Mouse (Mus musculus) midbrain, postnatal 0 days (tissue): ENCODE results near the gene Snai3. TPM values are rescaled to one million over a fixed set of nuclear protein-coding genes. Genes with fewer than 3 reads are reported as not detected.

Experiments
- ATAC-seq: fragments of 200-750 bp; cut with Nextera tagmentation; 2 replicates; pipeline ENCODE4 v1.8.0; 2017; ENCODE audit warnings: moderate number of reproducible peaks, mild to moderate bottlenecking, moderate TSS enrichment, moderate library complexity; ENCODE audit not compliant: low FRiP score
- DNase-seq: peaks from one replicate; pipeline ENCODE4 v3.0.0-alpha.2; 2015; ENCODE audit warnings: low spot score
- H3K27ac ChIP-seq: fragments of 300-500 bp; sonication (generic); 2 replicates; pipeline ENCODE4 v1.5.1; 2014; ENCODE audit warnings: low read depth, mild to moderate bottlenecking, low read length, mixed read lengths
- H3K27me3 ChIP-seq: fragments of 300-500 bp; sonication (generic); 2 replicates; pipeline ENCODE4 v1.6.1; 2014; ENCODE audit warnings: low read length, control low read depth, mixed read lengths; ENCODE audit not compliant: insufficient read depth
- H3K36me3 ChIP-seq: fragments of 300-500 bp; sonication (generic); 2 replicates; pipeline ENCODE4 v1.6.1; 2014; ENCODE audit warnings: low read length, control low read depth, mixed read lengths; ENCODE audit not compliant: insufficient read depth
- H3K4me1 ChIP-seq: fragments of 300-500 bp; sonication (generic); 2 replicates; pipeline ENCODE4 v1.6.1; 2014; ENCODE audit warnings: mild to moderate bottlenecking, control low read depth, antibody characterized with exemption, low read length, mixed read lengths; ENCODE audit not compliant: insufficient read depth
- H3K4me2 ChIP-seq: fragments of 300-500 bp; sonication (generic); 2 replicates; pipeline ENCODE4 v1.6.1; 2014; ENCODE audit warnings: low read depth, mild to moderate bottlenecking, low read length, mixed read lengths; ENCODE audit not compliant: poor library complexity, severe bottlenecking
- H3K4me3 ChIP-seq: fragments of 300-500 bp; sonication (generic); 2 replicates; pipeline ENCODE4 v1.5.1; 2014; ENCODE audit warnings: low read depth, mild to moderate bottlenecking, low read length, moderate library complexity
- H3K9ac ChIP-seq: fragments of 300-500 bp; sonication (generic); replicated peaks from 2 replicates; pipeline ENCODE4 v1.6.1; 2014; ENCODE audit warnings: mild to moderate bottlenecking, low read length, moderate library complexity, mixed read lengths; ENCODE audit not compliant: poor library complexity, severe bottlenecking
- H3K9me3 ChIP-seq: fragments of 300-500 bp; sonication (generic); 2 replicates; pipeline ENCODE4 v1.6.1; 2016; ENCODE audit warnings: low read length, control low read depth
- CTCF ChIP-seq: IDR thresholded peaks from 2 replicates; pipeline ENCODE4 v1.5.1; 2016; ENCODE audit warnings: antibody characterized with exemption, mild to moderate bottlenecking
- WGBS: fragments of 180-500 bp; shearing (Covaris S2); extraction: QIAGEN DNeasy Blood & Tissue Kit; methylation state at CpG from one replicate; pipeline ENCODE4 v1.1.7; 2014; 5-methylcytosine and 5-hydroxymethylcytosine counted together
- polyA plus RNA-seq: library from polyadenylated mRNA; unstranded; fragments of >200 nt; fragmentation: Nextera tagmentation; extraction: Ambion mirVana; gene quantifications from 2 replicates; pipeline ENCODE4 v1.2.1, GENCODE M21; 2015
- total RNA-seq: library from RNA; depleted of rRNA; stranded (reverse); fragments of >200 nt; gene quantifications from 2 replicates; pipeline ENCODE4 v1.2.3, GENCODE M21; 2014

Gene Snai3
- total and polyA plus RNA-seq, 2 experiments from 2014 or later = not detected

DNA sequence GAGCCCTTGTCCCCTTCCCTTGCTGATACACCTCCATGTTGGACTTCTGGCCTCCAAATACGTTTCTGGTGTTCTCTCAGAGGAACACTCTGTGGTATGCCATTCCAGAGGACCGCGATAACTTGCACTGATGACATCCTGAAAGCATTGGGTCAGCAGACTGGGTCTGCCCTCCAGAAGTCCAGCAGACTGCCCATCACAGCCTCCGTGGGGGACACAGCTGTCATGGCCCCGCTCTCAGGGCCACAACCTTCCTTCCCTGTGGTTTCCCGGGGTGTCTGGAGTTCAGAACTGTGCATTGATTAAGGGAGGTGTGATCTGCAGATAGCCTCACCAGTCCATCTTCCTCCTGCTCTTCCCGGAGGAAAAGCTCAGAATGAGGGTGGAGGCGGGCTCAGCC, 2.0 kb upstream of the Snai3 start:
- Histone ChIP-seq H3K4me2 (no peak overlapping the region), H3K27ac (no peak overlapping the region), H3K9ac (no peak overlapping the region), H3K4me1 (peaks cover 6% of the 10 kb centered on the region; the same call in 1 of the 2 replicates), H3K9me3 (no peaks in the 10 kb centered on the region), H3K36me3 (peaks cover 19% of the 10 kb centered on the region), H3K27me3 (peaks cover 38% of the 10 kb centered on the region), H3K4me3 (no peak overlapping the region)
- 69% methylated on average over 8 of the region's 8 CpGs for WGBS
- DNase-seq = no peak
- no peak for ATAC-seq
- TF ChIP-seq CTCF = no peak

DNA sequence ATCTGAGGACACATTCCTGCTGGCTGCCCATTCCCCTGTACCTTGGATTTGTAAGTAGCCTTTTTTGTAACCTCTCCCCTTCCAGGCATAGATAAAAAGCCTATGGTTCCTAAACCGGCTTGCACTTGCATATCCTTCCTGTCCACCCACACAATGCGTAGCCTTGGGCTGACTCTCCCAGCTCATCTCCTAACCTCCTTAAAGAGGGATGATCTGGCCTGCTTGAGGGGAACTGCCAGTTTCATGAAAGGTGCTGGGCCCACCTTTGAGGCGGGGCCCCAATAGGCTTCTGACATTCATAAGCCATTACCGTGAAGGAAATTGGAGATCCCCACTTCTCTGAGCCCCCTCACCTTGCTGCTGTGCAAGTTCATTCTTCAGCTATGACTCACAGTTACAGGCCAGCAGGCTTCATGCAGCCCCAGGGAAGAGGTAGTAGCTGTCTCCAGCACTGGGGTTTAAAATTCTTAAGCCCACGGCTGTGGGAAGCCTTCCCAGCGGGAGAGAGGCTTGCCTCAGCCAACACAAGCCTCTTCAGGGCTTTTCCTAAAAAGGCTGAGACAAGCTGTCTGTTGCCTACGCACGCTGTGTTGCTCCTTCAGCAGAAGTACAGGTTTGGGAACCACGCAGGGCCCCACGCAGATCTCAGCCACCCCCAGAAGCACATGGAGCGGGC, 1.1 kb upstream of the Snai3 start:
- no peak overlapping the region for H3K4me3 ChIP-seq
- WGBS = 49% methylated on average over 11 of the region's 11 CpGs
- H3K9me3 ChIP-seq = no peaks in the 10 kb centered on the region
- peaks cover 11% of the 10 kb centered on the region for H3K36me3 ChIP-seq
- no peak overlapping the region for H3K4me2 ChIP-seq
- peaks cover 6% of the 10 kb centered on the region; the same call in 1 of the 2 replicates for H3K4me1 ChIP-seq
- TF ChIP-seq CTCF = no peak
- no peak for ATAC-seq
- peaks cover 38% of the 10 kb centered on the region for H3K27me3 ChIP-seq
- H3K27ac ChIP-seq = no peak overlapping the region
- no peak for DNase-seq
- H3K9ac ChIP-seq = no peak overlapping the region

DNA sequence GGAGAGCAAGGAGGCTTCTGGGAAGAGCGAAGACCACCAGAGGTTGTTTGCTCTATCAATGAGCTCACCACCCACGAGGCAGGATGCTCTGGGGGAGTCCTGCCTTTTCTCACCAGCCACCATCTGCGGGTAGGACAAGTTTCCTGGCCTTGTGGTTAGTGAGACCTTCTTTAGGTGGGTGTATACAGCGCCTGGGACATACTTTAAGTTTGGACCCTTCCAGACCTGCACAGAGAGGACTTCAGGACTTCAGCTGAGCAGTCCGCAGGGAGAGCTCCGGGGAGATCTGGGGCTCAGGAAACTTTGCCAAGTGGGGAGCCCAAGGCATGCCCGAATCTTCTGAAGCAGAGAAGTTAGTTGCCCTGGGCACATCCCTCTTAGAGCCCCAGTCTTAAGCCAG, 543 bp downstream of the Snai3 start:
- TF ChIP-seq CTCF = no peak
- no peak overlapping the region for H3K9ac ChIP-seq
- no peaks in the 10 kb centered on the region for H3K9me3 ChIP-seq
- no peak for ATAC-seq
- peaks cover 6% of the 10 kb centered on the region; the same call in 1 of the 2 replicates for H3K4me1 ChIP-seq
- no peaks in the 10 kb centered on the region; the same call in 1 of the 2 replicates for H3K36me3 ChIP-seq
- H3K4me2 ChIP-seq = peak overlapping the region; percentile 87
- 36% methylated on average over 7 of the region's 7 CpGs for WGBS
- no peak for DNase-seq
- H3K4me3 ChIP-seq = peak overlapping the region; percentile 40
- H3K27me3 ChIP-seq = peaks cover 38% of the 10 kb centered on the region
- H3K27ac ChIP-seq = no peak overlapping the region

DNA sequence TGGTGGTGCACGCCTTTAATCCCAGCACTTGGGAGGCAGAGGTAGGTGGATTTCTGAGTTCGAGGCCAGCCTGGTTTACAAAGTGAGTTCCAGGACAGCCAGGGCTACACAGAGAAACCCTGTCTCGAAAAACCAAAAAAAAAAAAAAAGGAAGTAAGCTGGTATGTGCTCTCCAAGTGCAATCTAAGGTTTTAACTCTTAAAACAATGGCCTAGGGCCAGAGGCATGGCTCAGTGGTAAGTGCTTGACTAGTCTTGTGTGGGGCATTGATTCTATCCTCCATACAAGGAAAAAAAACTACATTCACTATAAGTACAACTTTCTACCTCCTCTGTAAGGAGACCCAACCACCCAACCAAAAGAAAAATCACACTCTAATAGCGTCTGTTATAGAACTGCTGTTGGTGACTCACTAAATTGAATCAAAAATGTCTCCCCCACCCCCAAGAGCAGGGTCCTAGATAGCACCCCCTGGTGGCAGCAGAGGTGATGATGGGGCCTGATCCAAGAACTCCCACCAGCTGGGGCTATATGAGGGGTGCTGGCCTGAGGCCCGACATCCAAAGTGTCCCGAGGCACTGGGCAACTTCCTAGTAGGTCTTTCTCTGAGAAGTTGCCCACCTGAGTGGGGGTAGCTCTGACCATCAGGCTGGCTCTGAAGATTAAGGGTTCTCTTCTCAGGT, 1.2 kb downstream of the Snai3 start:
- peak; percentile 50 for TF ChIP-seq CTCF
- 63% methylated on average over 6 of the region's 6 CpGs for WGBS
- Histone ChIP-seq H3K4me2 (no peak overlapping the region), H3K4me3 (no peak overlapping the region), H3K36me3 (no peaks in the 10 kb centered on the region), H3K9me3 (no peaks in the 10 kb centered on the region), H3K27ac (no peak overlapping the region), H3K4me1 (peaks cover 6% of the 10 kb centered on the region; the same call in 1 of the 2 replicates), H3K9ac (no peak overlapping the region), H3K27me3 (peaks cover 38% of the 10 kb centered on the region)
- ATAC-seq = no peak
- DNase-seq = no peak

DNA sequence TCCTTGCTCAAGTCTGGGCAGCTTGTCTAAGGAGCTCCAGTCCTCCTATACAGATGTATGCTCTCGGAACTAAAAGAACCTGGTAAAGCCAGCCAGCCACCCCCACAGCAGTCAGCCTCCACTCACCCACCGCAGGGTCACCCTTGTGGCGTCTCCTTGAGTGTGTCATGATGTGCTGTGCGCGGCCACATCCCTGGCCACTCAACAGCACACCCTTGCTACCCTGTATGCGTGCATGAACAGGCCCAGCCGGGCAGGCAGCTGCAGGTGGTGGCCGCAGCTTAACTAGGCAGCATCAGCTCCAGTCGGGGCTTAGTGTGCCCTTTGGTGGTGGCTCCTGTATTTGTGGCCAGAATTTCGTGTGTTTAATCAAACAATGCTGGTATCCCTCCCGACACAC, 3.4 kb downstream of the Snai3 start:
- H3K4me1 ChIP-seq = peaks cover 6% of the 10 kb centered on the region; the same call in 1 of the 2 replicates
- 73% methylated on average over 11 of the region's 11 CpGs for WGBS
- H3K4me3 ChIP-seq = no peak overlapping the region
- H3K9me3 ChIP-seq = no peaks in the 10 kb centered on the region
- DNase-seq = no peak
- TF ChIP-seq CTCF = no peak
- H3K4me2 ChIP-seq = no peak overlapping the region
- 0 out of 2 replicates have a peak overlapping the region, but pooled peaks have one; percentile 13 for H3K9ac ChIP-seq
- no peak for ATAC-seq
- no peaks in the 10 kb centered on the region for H3K36me3 ChIP-seq
- H3K27ac ChIP-seq = no peak overlapping the region
- peaks cover 36% of the 10 kb centered on the region for H3K27me3 ChIP-seq

DNA sequence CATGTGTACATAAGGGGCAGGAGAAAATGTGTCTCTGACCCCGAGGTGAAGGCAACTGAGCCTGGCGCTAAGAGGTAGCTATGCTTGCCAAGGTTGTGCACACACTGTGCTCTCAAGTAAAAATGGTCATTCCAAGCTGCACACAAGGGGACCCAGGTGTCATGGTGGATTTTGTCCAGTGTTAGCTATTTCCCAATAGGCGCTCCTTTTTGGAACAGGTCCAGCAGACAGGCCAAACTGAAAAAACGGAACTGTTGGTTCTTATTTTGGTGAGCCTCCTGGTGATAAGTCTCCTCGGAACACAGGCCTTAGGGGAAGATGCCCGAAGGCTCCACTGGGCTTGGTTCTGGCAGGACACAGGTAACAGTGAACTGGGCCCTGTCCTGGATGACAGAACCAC, 6.1 kb downstream of the Snai3 start:
- 87% methylated on average over 6 of the region's 6 CpGs for WGBS
- Histone ChIP-seq H3K36me3 (no peaks in the 10 kb centered on the region), H3K9ac (no peak overlapping the region), H3K4me2 (no peak overlapping the region), H3K27me3 (peaks cover 9% of the 10 kb centered on the region; the same call in 1 of the 2 replicates), H3K9me3 (no peaks in the 10 kb centered on the region), H3K27ac (no peak overlapping the region), H3K4me1 (no peaks in the 10 kb centered on the region), H3K4me3 (no peak overlapping the region)
- ATAC-seq = no peak
- no peak for DNase-seq
- no peak for TF ChIP-seq CTCF
